Mouse (Mus musculus) lung, postnatal 0 days (tissue): ENCODE measurements around the gene Hacl1.

Source experiments
- CTCF ChIP-seq: IDR thresholded peaks from 2 replicates; pipeline ENCODE4 v1.5.1; 2016; ENCODE audit warnings: antibody characterized with exemption, mild to moderate bottlenecking
- EP300 ChIP-seq: IDR thresholded peaks from 2 replicates; pipeline ENCODE4 v1.6.1; 2016; ENCODE audit warnings: antibody characterized with exemption, mild to moderate bottlenecking, control low read depth

DNA sequence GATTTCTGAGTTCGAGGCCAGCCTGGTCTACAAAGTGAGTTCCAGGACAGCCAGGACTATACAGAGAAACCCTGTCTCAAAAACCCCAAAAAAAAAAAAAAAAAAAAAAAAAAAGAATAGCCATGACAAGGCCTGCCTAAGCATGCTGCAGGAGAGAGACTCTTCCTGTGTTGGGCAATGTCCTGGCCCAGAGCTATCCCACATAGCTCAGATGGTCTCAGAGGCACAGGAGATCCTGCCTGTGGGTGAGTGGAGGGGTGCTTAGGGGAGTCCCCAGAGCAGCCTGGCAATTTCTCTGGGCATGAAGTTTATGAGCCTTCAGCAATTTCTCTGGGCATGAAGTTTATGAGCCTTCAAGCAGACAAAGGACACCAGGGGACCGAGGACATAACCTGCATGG, 42.5 kb upstream of the Hacl1 start:
- TF ChIP-seq CTCF = no peak
- no peak for TF ChIP-seq EP300
